Mouse (Mus musculus) embryonic facial prominence, embryonic 11.5 days (tissue): ENCODE data around the gene Ccdc122. TPM values are rescaled to one million over a fixed set of nuclear protein-coding genes. Genes with fewer than 3 reads are reported as not detected.
A peak's percentile ranks its signal among the peaks of the same experiment; 100 is the strongest.

Experiments used
- ATAC-seq: fragments of 200-750 bp; cut with Nextera tagmentation; replicated peaks from 2 replicates; pipeline ENCODE4 v1.8.0; 2017; ENCODE audit warnings: low read depth; ENCODE audit not compliant: insufficient number of reproducible peaks, low FRiP score, low TSS enrichment
- DNase-seq: peaks from one replicate; pipeline ENCODE4 v3.0.0-alpha.2; 2015; ENCODE audit warnings: low spot score
- H3K27ac ChIP-seq: fragments of 300-500 bp; sonication (generic); replicated peaks from 2 replicates; pipeline ENCODE4 v1.5.1; 2014; ENCODE audit warnings: mild to moderate bottlenecking, low read depth, low read length, control low read depth
- H3K27me3 ChIP-seq: fragments of 300-500 bp; sonication (generic); 2 replicates; pipeline ENCODE4 v1.6.1; 2014; ENCODE audit warnings: mild to moderate bottlenecking, low read length, moderate library complexity, mixed read lengths; ENCODE audit not compliant: control insufficient read depth, insufficient read depth
- H3K36me3 ChIP-seq: fragments of 300-500 bp; sonication (generic); replicated peaks from 2 replicates; pipeline ENCODE4 v1.6.1; 2014; ENCODE audit warnings: low read depth, mild to moderate bottlenecking, low read length, moderate library complexity, mixed read lengths; ENCODE audit not compliant: control insufficient read depth, insufficient read depth
- H3K4me1 ChIP-seq: fragments of 300-500 bp; sonication (generic); 2 replicates; pipeline ENCODE4 v1.6.1; 2014; ENCODE audit warnings: low read length, mixed read lengths; ENCODE audit not compliant: control insufficient read depth, insufficient read depth
- H3K4me2 ChIP-seq: fragments of 300-500 bp; sonication (generic); 2 replicates; pipeline ENCODE4 v1.6.1; 2014; ENCODE audit warnings: low read depth, mild to moderate bottlenecking, control low read depth, low read length, moderate library complexity
- H3K4me3 ChIP-seq: fragments of 300-500 bp; sonication (generic); 2 replicates; pipeline ENCODE4 v1.5.1; 2014; ENCODE audit warnings: low read depth, low read length, control low read depth
- H3K9ac ChIP-seq: fragments of 300-500 bp; sonication (generic); replicated peaks from 2 replicates; pipeline ENCODE4 v1.6.1; 2014; ENCODE audit warnings: mild to moderate bottlenecking, control low read depth, low read length
- H3K9me3 ChIP-seq: fragments of 300-500 bp; sonication (generic); replicated peaks from 2 replicates; pipeline ENCODE4 v1.6.1; 2016; ENCODE audit warnings: mild to moderate bottlenecking, low read length, inconsistent platforms, mixed read lengths; ENCODE audit not compliant: control insufficient read depth
- WGBS: fragments of 180-500 bp; shearing (Covaris S2); extraction: QIAGEN DNeasy Blood & Tissue Kit; methylation state at CpG from one replicate; pipeline ENCODE4 v1.1.7; 2014; 5-methylcytosine and 5-hydroxymethylcytosine counted together
- polyA plus RNA-seq: library from polyadenylated mRNA; unstranded; fragments of >200 nt; fragmentation: Nextera tagmentation; extraction: Ambion mirVana; gene quantifications from 2 replicates; pipeline ENCODE4 v1.2.1, GENCODE M21; 2014

The Ccdc122 gene
- polyA plus RNA-seq, 1 experiment from 2014 or later = 2.7 TPM

DNA sequence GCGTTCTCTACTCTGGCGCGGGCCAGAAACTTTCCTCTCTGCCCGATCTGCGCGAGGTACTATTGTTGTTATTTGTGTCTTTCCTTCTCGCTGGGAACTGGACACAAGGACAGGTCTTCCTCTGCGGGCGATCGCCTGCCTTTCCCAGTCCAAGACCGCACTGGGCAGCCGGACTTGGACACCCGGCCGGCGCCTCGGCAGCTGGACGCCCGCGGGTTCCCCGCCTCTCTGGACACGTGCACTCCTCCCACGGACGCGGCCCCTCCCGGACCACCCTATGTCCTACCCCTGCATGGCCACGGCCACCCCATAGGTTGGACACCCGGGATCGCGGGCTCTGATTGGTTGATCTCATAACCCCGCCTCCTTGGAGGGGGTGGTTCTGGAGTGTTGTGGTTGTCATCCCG is 120.9 kb downstream of the Ccdc122 start:
- Histone ChIP-seq H3K27ac (no peak overlapping the region), H3K9ac (peak overlapping the region; percentile 67; the same call in 1 of the 2 replicates), H3K27me3 (no peaks in the 10 kb centered on the region), H3K4me2 (peak overlapping the region; percentile 96), H3K4me3 (peak overlapping the region; percentile 76), H3K9me3 (no peaks in the 10 kb centered on the region), H3K4me1 (no peaks in the 10 kb centered on the region), H3K36me3 (no peaks in the 10 kb centered on the region)
- peak; percentile 75 for DNase-seq
- ATAC-seq = peak; percentile 81
- 1% methylated on average over 31 of the region's 31 CpGs for WGBS

DNA sequence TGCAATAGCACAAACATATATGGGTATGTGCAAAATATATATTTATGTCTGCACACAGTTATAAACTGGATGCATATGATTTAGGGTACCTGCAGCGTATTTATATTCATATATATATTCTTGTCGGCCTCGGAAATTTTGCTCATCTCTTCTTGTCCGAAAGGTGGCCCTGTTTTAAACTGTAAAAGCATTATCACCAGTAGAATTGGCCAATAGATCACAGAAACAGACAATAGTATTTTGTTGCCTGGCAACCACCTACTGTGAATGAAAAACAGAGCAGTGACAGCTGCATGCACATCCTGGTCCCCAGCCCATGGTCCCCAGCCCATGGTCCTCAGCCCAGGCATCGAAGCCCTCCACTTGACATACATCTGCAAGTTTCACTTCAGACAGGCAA is 122.8 kb downstream of the Ccdc122 start:
- no peaks in the 10 kb centered on the region for H3K27me3 ChIP-seq
- ATAC-seq (no peak), DNase-seq (no peak)
- H3K27ac ChIP-seq = no peak overlapping the region
- no peak overlapping the region for H3K4me3 ChIP-seq
- no peaks in the 10 kb centered on the region for H3K36me3 ChIP-seq
- no peak overlapping the region for H3K9ac ChIP-seq
- 82% methylated on average over 5 of the region's 5 CpGs for WGBS
- no peak overlapping the region for H3K4me2 ChIP-seq
- H3K4me1 ChIP-seq = no peaks in the 10 kb centered on the region
- no peaks in the 10 kb centered on the region for H3K9me3 ChIP-seq

Other genes with a start within 250 kb of the Ccdc122 start
- 4.7 and 5.9 TPM in 2 replicates for gene Lacc1, start 132 bp downstream of the Ccdc122 start, polyA plus RNA-seq
- 9.6 and 11.5 TPM in 2 replicates for gene Enox1, start 120.0 kb downstream of the Ccdc122 start, polyA plus RNA-seq